In the genomic region with DNA sequence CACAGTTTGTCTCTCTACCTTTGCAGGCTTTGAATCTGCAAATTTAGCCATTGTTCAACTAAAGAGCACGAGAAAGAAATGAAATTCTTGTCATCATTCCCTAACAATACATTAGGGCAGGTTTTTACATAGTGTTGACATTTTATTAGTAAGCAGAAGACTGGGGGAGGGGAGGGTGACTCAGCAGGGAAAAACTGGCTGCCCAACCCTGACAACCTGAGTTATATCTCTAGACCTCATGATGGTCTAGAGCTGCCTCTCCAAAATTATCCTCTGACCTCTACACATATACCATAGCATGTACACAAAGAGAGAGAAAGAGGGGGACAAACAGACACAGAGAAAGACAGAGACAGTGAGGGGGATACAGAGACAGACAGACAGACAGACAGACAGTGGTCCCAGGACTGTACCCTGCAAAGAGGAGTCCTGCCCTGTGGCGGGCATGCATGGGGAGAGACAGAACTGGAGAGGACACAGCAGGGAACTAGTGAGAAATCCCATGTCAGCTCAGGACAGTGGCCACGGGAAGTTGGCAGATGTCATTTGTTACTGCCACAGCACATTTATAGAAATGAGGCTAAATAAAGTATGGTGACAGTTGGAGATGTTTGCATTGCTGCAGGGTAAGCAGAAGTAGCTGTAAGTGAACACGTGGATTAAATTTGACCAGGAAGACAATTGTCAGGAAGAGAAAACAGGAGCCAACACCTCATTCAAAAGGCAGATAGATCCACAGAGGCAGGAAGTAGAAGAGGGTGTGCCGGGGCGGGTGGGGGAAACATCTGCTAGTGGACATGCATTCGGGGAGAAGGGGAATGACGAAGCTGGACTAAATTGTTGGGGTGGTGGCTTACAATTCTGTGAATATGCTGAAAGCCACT, we compare ENCODE assay signal across 11 mouse cellular contexts. TPM values are rescaled to one million over a fixed set of nuclear protein-coding genes. Genes with fewer than 3 reads are reported as not detected.
A peak's percentile ranks its signal among the peaks of the same experiment; 100 is the strongest.
DNase-seq lines count a peak whose midpoint lies in the region; ATAC-seq and TF ChIP-seq lines count a peak whose summit lies in the region.
"Had no signal": no experiment of that assay in that cellular context is flagged by ENCODE, and none has a peak within 500 bp of the region (broad histone marks: within the 10 kb centered on the region; RNA-seq: fewer than 3 reads in every experiment).

No protein-coding gene starts in this region.

- H3K27ac ChIP-seq in heart, adult 2 months = peak overlapping the region; percentile 15
- H3K27ac ChIP-seq in ES-Bruce4 (ENCODE audit: insufficient read depth, low read length) = no peak overlapping the region
- H3K27ac ChIP-seq in liver, embryonic 16.5 days (ENCODE audit: low read length) = peak overlapping the region; percentile 31; the same call in 1 of the 2 replicates
- H3K27ac ChIP-seq: embryonic facial prominence, embryonic 12.5 days had no signal

- DNase-seq in heart, adult 2 months = peak in 1 of 2 experiments; percentile 35
- DNase-seq in heart, adult 8-10 months (ENCODE audit: low spot score) = no peak
- DNase-seq in thymus, postnatal 4 days = no peak
- DNase-seq: kidney, postnatal 4 days; lung, postnatal 36 days had no signal

- peak overlapping the region; percentile 26; the same call in 1 of the 2 replicates for H3K4me2 ChIP-seq in liver, embryonic 16.5 days (ENCODE audit: low read depth, low read length)
- H3K4me2 ChIP-seq: embryonic facial prominence, embryonic 12.5 days had no signal

- TF ChIP-seq EP300 in heart, adult 2 months (IDR thresholded peaks at IDR 0.05; ENCODE audit: insufficient read depth, low read depth, low read length) = no peak
- TF ChIP-seq EP300 in ES-Bruce4 (IDR thresholded peaks at IDR 0.05; ENCODE audit: insufficient read depth, low read depth, low read length) = 0 out of 2 replicates have a peak, but pooled peaks have one; percentile 38

- 12% methylated on average over 8 of the region's 8 CpGs for WGBS in heart, adult 2 months
- WGBS in liver, embryonic 16.5 days (ENCODE audit: insufficient replicate concordance) = 18% methylated on average over 8 of the region's 8 CpGs

- TF ChIP-seq POLR2A in heart, adult 2 months (IDR thresholded peaks at IDR 0.05; ENCODE audit: insufficient read depth, low read depth, low read length) = no peak
- TF ChIP-seq POLR2A in ES-Bruce4 (IDR thresholded peaks at IDR 0.05; ENCODE audit: insufficient read depth, low read length) = no peak

- peak overlapping the region; percentile 31; the same call in 1 of the 2 replicates for H3K9ac ChIP-seq in heart, adult 2 months (ENCODE audit: low read depth, low read length)
- no peak overlapping the region for H3K9ac ChIP-seq in ES-Bruce4 (ENCODE audit: low read depth, poor library complexity, severe bottlenecking)
- H3K9ac ChIP-seq in liver, embryonic 16.5 days (ENCODE audit: low read depth, low read length) = 0 out of 2 replicates have a peak overlapping the region, but pooled peaks have one; percentile 29
- H3K9ac ChIP-seq: embryonic facial prominence, embryonic 12.5 days had no signal

- H3K4me3 ChIP-seq in heart, adult 2 months = no peak overlapping the region
- no peak overlapping the region for H3K4me3 ChIP-seq in ES-Bruce4 (ENCODE audit: low read depth, low read length)
- peak overlapping the region; percentile 25 for H3K4me3 ChIP-seq in erythroblast, embryonic 14.5 days (replicated peaks)
- no peak overlapping the region for H3K4me3 ChIP-seq in liver, embryonic 16.5 days (ENCODE audit: low read depth, low read length)
- H3K4me3 ChIP-seq: embryonic facial prominence, embryonic 12.5 days had no signal

- peak; percentile 83 for ATAC-seq in liver, embryonic 16.5 days (ENCODE audit: low read depth)
- no peak for ATAC-seq in cerebellum, adult (ENCODE audit: insufficient number of reproducible peaks, low FRiP score, low TSS enrichment)
- ATAC-seq in inflammation-experienced regulatory T-cells, adult 6 months = no peak

- H3K79me2 ChIP-seq in heart, adult 2 months (replicated peaks; ENCODE audit: control insufficient read depth, insufficient read depth, low read length) = no peaks in the 10 kb centered on the region

- no peaks in the 10 kb centered on the region for H3K27me3 ChIP-seq in heart, adult 2 months (ENCODE audit: control insufficient read depth, insufficient read depth, low read length)
- no peaks in the 10 kb centered on the region for H3K27me3 ChIP-seq in ES-Bruce4 (ENCODE audit: control insufficient read depth, insufficient read depth, low read length, poor library complexity, severe bottlenecking)
- H3K27me3 ChIP-seq in erythroblast, embryonic 14.5 days (ENCODE audit: control insufficient read depth) = no peaks in the 10 kb centered on the region
- no peaks in the 10 kb centered on the region for H3K27me3 ChIP-seq in liver, embryonic 16.5 days (ENCODE audit: control insufficient read depth, insufficient read depth, low read depth, low read length)
- H3K27me3 ChIP-seq: embryonic facial prominence, embryonic 12.5 days had no signal

- no peaks in the 10 kb centered on the region for H3K9me3 ChIP-seq in ES-Bruce4 (replicated peaks; ENCODE audit: control insufficient read depth, insufficient read depth, low read length, poor library complexity, severe bottlenecking)
- H3K9me3 ChIP-seq in erythroblast, embryonic 14.5 days (ENCODE audit: control insufficient read depth, low read length) = no peaks in the 10 kb centered on the region
- H3K9me3 ChIP-seq in liver, embryonic 16.5 days (replicated peaks; ENCODE audit: control insufficient read depth, low read length) = no peaks in the 10 kb centered on the region
- H3K9me3 ChIP-seq: embryonic facial prominence, embryonic 12.5 days had no signal

- H3K4me1 ChIP-seq in heart, adult 2 months (ENCODE audit: control insufficient read depth, insufficient read depth, low read length) = peaks cover 4% of the 10 kb centered on the region
- H3K4me1 ChIP-seq in ES-Bruce4 (ENCODE audit: control insufficient read depth, insufficient read depth, low read length) = peaks cover 5% of the 10 kb centered on the region
- peaks cover 48% of the 10 kb centered on the region for H3K4me1 ChIP-seq in erythroblast, embryonic 14.5 days (ENCODE audit: control insufficient read depth)
- H3K4me1 ChIP-seq in liver, embryonic 16.5 days (ENCODE audit: control insufficient read depth, low read depth, low read length) = peaks cover 15% of the 10 kb centered on the region
- H3K4me1 ChIP-seq: embryonic facial prominence, embryonic 12.5 days had no signal

- intact Hi-C loops in heart, adult 2 months (cut with DNase I) = no loop called here

- no peak for TF ChIP-seq CTCF in heart, adult 2 months (IDR thresholded peaks at IDR 0.05)
- no peak for TF ChIP-seq CTCF in ES-Bruce4 (IDR thresholded peaks at IDR 0.05; ENCODE audit: low read depth, low read length)

- no peaks in the 10 kb centered on the region for H3K36me3 ChIP-seq in heart, adult 2 months (ENCODE audit: control insufficient read depth, insufficient read depth, low read length)
- H3K36me3 ChIP-seq in ES-Bruce4 (ENCODE audit: control insufficient read depth, insufficient read depth, low read length, poor library complexity, severe bottlenecking) = no peaks in the 10 kb centered on the region
- no peaks in the 10 kb centered on the region for H3K36me3 ChIP-seq in erythroblast, embryonic 14.5 days (ENCODE audit: control insufficient read depth)
- no peaks in the 10 kb centered on the region for H3K36me3 ChIP-seq in liver, embryonic 16.5 days (ENCODE audit: control insufficient read depth, insufficient read depth)
- H3K36me3 ChIP-seq: embryonic facial prominence, embryonic 12.5 days had no signal

RNA-seq across cellular contexts. Expression of a gene that starts 14.8 kb away (rescaled TPM):
- total RNA-seq in heart, adult 2 months (2021) = 10 to 100 TPM; 84.4 to 88.3 TPM
- 48.5 and 89.4 TPM in 2 replicates for polyA plus RNA-seq in heart, adult 2 months (2012; rRNA removed)
- total RNA-seq in heart, adult 8-10 months (2022) = 10 to 100 TPM; 64.8 to 73.0 (median 72.5) TPM
- polyA plus RNA-seq in ES-Bruce4 (2011; ENCODE audit: insufficient read depth, insufficient read length, low read depth, missing spikeins) = 119 and 124 TPM in 2 replicates
- 20.6 and 30.2 TPM in 2 replicates for polyA plus RNA-seq in erythroblast, embryonic 14.5 days (2012)
- 38.1 and 41.1 TPM in 2 replicates for polyA plus RNA-seq in liver, embryonic 16.5 days (2015; fragmentation: Nextera tagmentation; extraction: Ambion mirVana)
- 10 to 100 TPM; 29.6 to 31.6 (median 31.4) TPM for polyA plus RNA-seq in inflammation-experienced regulatory T-cells, adult 6 months (2017; shearing (Covaris generic))

RNA-seq across cellular contexts. Expression of a gene that starts 15.3 kb away (rescaled TPM):
- not detected for total RNA-seq in heart, adult 2 months (2021)
- polyA plus RNA-seq in heart, adult 2 months (2012; rRNA removed) = not detected in 2 replicates
- total RNA-seq in heart, adult 8-10 months (2022) = under 1 TPM in 1 of 4 experiments, not detected in 3; 0.65 TPM
- polyA plus RNA-seq in ES-Bruce4 (2011; ENCODE audit: insufficient read depth, insufficient read length, low read depth, missing spikeins) = not detected in 2 replicates
- not detected in 2 replicates for polyA plus RNA-seq in erythroblast, embryonic 14.5 days (2012)
- polyA plus RNA-seq in liver, embryonic 16.5 days (2015; fragmentation: Nextera tagmentation; extraction: Ambion mirVana) = 1.1 and 1.4 TPM in 2 replicates
- not detected for polyA plus RNA-seq in inflammation-experienced regulatory T-cells, adult 6 months (2017; shearing (Covaris generic))
